Mouse (Mus musculus) kidney, adult 11 months (tissue): ENCODE data around the gene Gpat3.

Experiments
- DNase-seq: peaks from one replicate; pipeline ENCODE4 v3.0.0; 2022

The Gpat3 gene

GRCm38 (mm10) chr5:100919069-100919468 lies 73.6 kb downstream of the Gpat3 start:
- no peak for DNase-seq

GRCm38 (mm10) chr5:100929698-100930097 lies 84.2 kb downstream of the Gpat3 start:
- DNase-seq: no peak

- DNase-seq: peak; percentile 60
Measured at GRCm38 (mm10) chr5:100943716-100944115, 98.2 kb downstream of the Gpat3 start.

GRCm38 (mm10) chr5:100945336-100945735 lies 99.8 kb downstream of the Gpat3 start:
- peak; percentile 43 for DNase-seq
